Mouse (Mus musculus): Measurements from ENCODE around the gene Hoxc4. TPM values are rescaled to one million over a fixed set of nuclear protein-coding genes. Genes with fewer than 3 reads are reported as not detected.
A peak's percentile ranks its signal among the peaks of the same experiment; 100 is the strongest.

Hoxc4 gene
- polyA plus RNA-seq, 1 experiment from 2014 or later = 10.2 TPM

- Histone ChIP-seq H3K9ac (peak overlapping the region; percentile 44; the same call in 1 of the 2 replicates), H3K27ac (peak overlapping the region; percentile 95), H3K4me1 (peaks cover 94% of the 10 kb centered on the region), H3K36me3 (no peaks in the 10 kb centered on the region), H3K4me3 (replicated peaks) (peak overlapping the region; percentile 42), H3K27me3 (peaks cover 84% of the 10 kb centered on the region), H3K9me3 (replicated peaks) (no peaks in the 10 kb centered on the region), H3K4me2 (peak overlapping the region; percentile 81)
- 22% methylated on average over 19 of the region's 19 CpGs for WGBS
- ATAC-seq (replicated peaks; ENCODE audit: low FRiP score) = no peak
These were observed 3.1 kb upstream of the Hoxc4 start for GRCm38 (mm10) chr15:103015406-103016166.

GRCm38 (mm10) chr15:103020899-103021418 lies 2.2 kb downstream of the Hoxc4 start:
- Histone ChIP-seq H3K36me3 (no peaks in the 10 kb centered on the region), H3K4me2 (peak overlapping the region; percentile 41), H3K27me3 (peaks cover 82% of the 10 kb centered on the region), H3K4me1 (peaks cover 85% of the 10 kb centered on the region), H3K4me3 (replicated peaks) (no peak overlapping the region), H3K9ac (no peak overlapping the region), H3K27ac (no peak overlapping the region), H3K9me3 (replicated peaks) (no peaks in the 10 kb centered on the region)
- 13% methylated on average over 8 of the region's 8 CpGs for WGBS
- ATAC-seq (replicated peaks; ENCODE audit: low FRiP score) = no peak

GRCm38 (mm10) chr15:103021544-103021943 lies 2.8 kb downstream of the Hoxc4 start:
- H3K27ac ChIP-seq = no peak overlapping the region
- ATAC-seq (replicated peaks; ENCODE audit: low FRiP score) = no peak
- H3K27me3 ChIP-seq = peaks cover 81% of the 10 kb centered on the region
- no peaks in the 10 kb centered on the region for H3K36me3 ChIP-seq
- WGBS = 24% methylated on average over 8 of the region's 8 CpGs
- H3K9me3 ChIP-seq (replicated peaks) = no peaks in the 10 kb centered on the region
- peak overlapping the region; percentile 41 for H3K4me2 ChIP-seq
- H3K4me1 ChIP-seq = peaks cover 85% of the 10 kb centered on the region
- H3K4me3 ChIP-seq (replicated peaks) = no peak overlapping the region
- no peak overlapping the region for H3K9ac ChIP-seq

GRCm38 (mm10) chr15:103024131-103024530 lies 5.4 kb downstream of the Hoxc4 start:
- Histone ChIP-seq H3K27ac (peak overlapping the region; percentile 34; the same call in 1 of the 2 replicates), H3K36me3 (no peaks in the 10 kb centered on the region), H3K4me3 (replicated peaks) (no peak overlapping the region), H3K27me3 (peaks cover 82% of the 10 kb centered on the region), H3K9me3 (replicated peaks) (no peaks in the 10 kb centered on the region), H3K4me2 (no peak overlapping the region), H3K4me1 (peaks cover 76% of the 10 kb centered on the region), H3K9ac (no peak overlapping the region)
- ATAC-seq (replicated peaks; ENCODE audit: low FRiP score) = peak; percentile 29; the same call in 1 of the 2 replicates
- WGBS = 11% methylated on average over 2 of the region's 2 CpGs

- Histone ChIP-seq H3K27ac (0 out of 2 replicates have a peak overlapping the region, but pooled peaks have one; percentile 24), H3K4me2 (peak overlapping the region; percentile 54), H3K27me3 (peaks cover 77% of the 10 kb centered on the region), H3K4me1 (peaks cover 65% of the 10 kb centered on the region), H3K9ac (peak overlapping the region; percentile 27; the same call in 1 of the 2 replicates), H3K36me3 (no peaks in the 10 kb centered on the region), H3K9me3 (replicated peaks) (no peaks in the 10 kb centered on the region), H3K4me3 (replicated peaks) (peak overlapping the region; percentile 18)
- ATAC-seq (replicated peaks; ENCODE audit: low FRiP score) = no peak
- WGBS = 11% methylated on average over 43 of the region's 43 CpGs
These were observed 8.8 kb downstream of the Hoxc4 start for GRCm38 (mm10) chr15:103027266-103028235.

GRCm38 (mm10) chr15:103028916-103029512 lies 10.3 kb downstream of the Hoxc4 start:
- no peak overlapping the region for H3K27ac ChIP-seq
- WGBS = 60% methylated on average over 9 of the region's 9 CpGs
- H3K9ac ChIP-seq = no peak overlapping the region
- H3K4me1 ChIP-seq = peaks cover 69% of the 10 kb centered on the region
- H3K9me3 ChIP-seq (replicated peaks) = no peaks in the 10 kb centered on the region
- peaks cover 79% of the 10 kb centered on the region for H3K27me3 ChIP-seq
- no peak for ATAC-seq (replicated peaks; ENCODE audit: low FRiP score)
- H3K36me3 ChIP-seq = no peaks in the 10 kb centered on the region
- no peak overlapping the region for H3K4me2 ChIP-seq
- no peak overlapping the region for H3K4me3 ChIP-seq (replicated peaks)

GRCm38 (mm10) chr15:103030142-103030541 lies 11.4 kb downstream of the Hoxc4 start:
- ATAC-seq (replicated peaks; ENCODE audit: low FRiP score) = no peak
- no peaks in the 10 kb centered on the region for H3K9me3 ChIP-seq (replicated peaks)
- WGBS = 31% methylated on average over 8 of the region's 8 CpGs
- no peaks in the 10 kb centered on the region for H3K36me3 ChIP-seq
- H3K4me2 ChIP-seq = no peak overlapping the region
- no peak overlapping the region for H3K9ac ChIP-seq
- H3K27me3 ChIP-seq = peaks cover 75% of the 10 kb centered on the region
- H3K27ac ChIP-seq = peak overlapping the region; percentile 32; the same call in 1 of the 2 replicates
- H3K4me3 ChIP-seq (replicated peaks) = no peak overlapping the region
- H3K4me1 ChIP-seq = peaks cover 74% of the 10 kb centered on the region

- WGBS = no CpG with 5 or more reads among the region's 3 CpGs
These were observed 13.4 kb downstream of the Hoxc4 start for GRCm38 (mm10) chr15:103032167-103032566.

GRCm38 (mm10) chr15:103032646-103033575 lies 14.2 kb downstream of the Hoxc4 start:
- 1% methylated on average over 26 of the region's 26 CpGs for WGBS
- Histone ChIP-seq H3K4me3 (replicated peaks) (peak overlapping the region; percentile 19), H3K9ac (no peak overlapping the region), H3K27me3 (peaks cover 78% of the 10 kb centered on the region), H3K9me3 (replicated peaks) (no peaks in the 10 kb centered on the region), H3K4me1 (peaks cover 75% of the 10 kb centered on the region), H3K36me3 (no peaks in the 10 kb centered on the region), H3K27ac (peak overlapping the region; percentile 72), H3K4me2 (peak overlapping the region; percentile 47)
- ATAC-seq (replicated peaks; ENCODE audit: low FRiP score) = peak; percentile 28; the same call in 1 of the 2 replicates

More at GRCm38 (mm10) chr15:103032167-103032566, 13.4 kb downstream of the Hoxc4 start:
- peaks cover 76% of the 10 kb centered on the region for H3K4me1 ChIP-seq
- ATAC-seq (replicated peaks; ENCODE audit: low FRiP score) = no peak
- H3K27ac ChIP-seq = peak overlapping the region; percentile 72
- no peak overlapping the region for H3K9ac ChIP-seq
- 0 out of 2 replicates have a peak overlapping the region, but pooled peaks have one; percentile 19 for H3K4me3 ChIP-seq (replicated peaks)
- peaks cover 76% of the 10 kb centered on the region for H3K27me3 ChIP-seq
- peak overlapping the region; percentile 47 for H3K4me2 ChIP-seq
- H3K9me3 ChIP-seq (replicated peaks) = no peaks in the 10 kb centered on the region
- H3K36me3 ChIP-seq = no peaks in the 10 kb centered on the region

- peak overlapping the region; percentile 49 for H3K4me3 ChIP-seq (replicated peaks)
- H3K4me2 ChIP-seq = peak overlapping the region; percentile 85
- WGBS = 3% methylated on average over 24 of the region's 24 CpGs
- peak overlapping the region; percentile 54 for H3K9ac ChIP-seq
- peak overlapping the region; percentile 93 for H3K27ac ChIP-seq
- ATAC-seq (replicated peaks; ENCODE audit: low FRiP score) = 0 out of 2 replicates have a peak, but pooled peaks have one; percentile 27
- peaks cover 71% of the 10 kb centered on the region for H3K27me3 ChIP-seq
- no peaks in the 10 kb centered on the region for H3K36me3 ChIP-seq
- H3K9me3 ChIP-seq (replicated peaks) = no peaks in the 10 kb centered on the region
- H3K4me1 ChIP-seq = peaks cover 84% of the 10 kb centered on the region
These were observed 15.5 kb downstream of the Hoxc4 start for GRCm38 (mm10) chr15:103034043-103034806.
